Mouse (Mus musculus) layer of hippocampus, postnatal 36 days (tissue): ENCODE data around the gene Nrg4. TPM values are rescaled to one million over a fixed set of nuclear protein-coding genes. Genes with fewer than 3 reads are reported as not detected.
"Not testable (repeated sequence)": the region's sequence is repeated elsewhere in the genome, so short reads cannot be mapped to it uniquely, and the experiment has no call there.

Experiments
- DNase-seq, 2 experiments: peaks; one replicate each; pipeline ENCODE4 v3.0.0; 2022
- total RNA-seq, 2 experiments: library from RNA; stranded (reverse); gene quantifications; 2 replicates each; pipeline ENCODE4 v1.2.3; 2021

Nrg4 gene
- total RNA-seq, 2 experiments from 2014 or later = 1.1 TPM; not detected in 1

DNA sequence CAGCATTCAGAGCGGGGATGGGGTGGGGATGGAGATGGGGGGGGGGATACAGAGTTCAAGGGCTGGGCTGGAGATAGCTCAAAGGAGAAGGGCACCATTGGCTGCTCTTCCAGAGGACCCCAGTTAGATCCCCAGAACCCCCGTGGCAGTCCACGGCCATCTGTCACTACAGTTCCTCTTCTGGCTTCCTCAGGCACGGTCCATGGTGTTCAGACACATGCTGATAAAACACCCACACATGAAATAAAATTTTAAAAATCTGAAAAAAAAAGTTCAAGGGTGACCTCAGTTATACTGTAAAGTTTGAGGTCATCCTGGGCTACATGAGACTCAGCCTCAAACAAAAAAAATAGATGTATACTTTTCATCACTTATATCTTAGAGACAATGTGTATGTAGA lies 78.2 kb downstream of the Nrg4 start:
- DNase-seq = no peak

- no peak for DNase-seq
Observed at GRCm38 (mm10) chr9:55246918-55247317, 79.7 kb downstream of the Nrg4 start.

DNA sequence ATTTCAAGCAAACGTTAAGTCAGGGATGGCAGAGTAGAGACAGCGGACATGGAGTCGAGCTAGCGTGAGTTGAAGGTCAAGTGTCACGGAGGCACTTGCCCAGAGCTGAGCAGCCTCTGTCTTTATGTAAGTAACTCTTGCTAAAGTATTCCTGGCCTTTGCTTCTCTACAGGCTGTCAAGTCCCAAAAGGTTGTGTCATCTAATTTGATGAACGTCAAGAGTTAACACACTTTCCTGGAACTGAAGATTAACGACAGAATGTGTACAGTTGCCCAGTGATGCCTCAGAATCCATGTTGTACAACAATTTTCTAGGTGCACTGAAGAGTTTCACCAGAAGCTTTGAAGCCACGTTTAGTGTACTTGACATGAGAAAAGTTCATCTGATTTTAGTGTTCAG lies 80.2 kb downstream of the Nrg4 start:
- no peak for DNase-seq

GRCm38 (mm10) chr9:55245057-55245750 lies 81.4 kb downstream of the Nrg4 start:
- not testable (repeated sequence) for DNase-seq

- no peak for DNase-seq
Observed at GRCm38 (mm10) chr9:55244079-55244478, 82.6 kb downstream of the Nrg4 start.

DNA sequence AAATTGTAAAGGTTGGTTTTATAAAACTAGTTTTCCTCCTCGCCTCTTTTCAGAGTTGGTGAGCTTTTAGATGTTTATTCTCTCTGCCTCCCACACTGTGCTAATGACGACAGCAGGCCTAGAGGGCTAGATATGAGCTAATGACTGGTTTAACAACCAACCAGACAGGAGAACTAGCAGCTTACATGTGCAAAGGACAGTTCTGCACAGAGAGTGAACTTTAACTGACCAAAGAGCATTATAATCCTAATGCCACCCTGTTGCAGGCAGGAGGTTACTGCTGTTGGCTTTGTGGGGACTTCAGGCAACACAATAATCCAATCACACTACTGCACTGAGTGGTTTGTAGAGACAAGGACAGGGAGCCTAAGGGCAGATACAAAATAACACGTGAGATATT lies 83.4 kb downstream of the Nrg4 start:
- DNase-seq = no peak

DNA sequence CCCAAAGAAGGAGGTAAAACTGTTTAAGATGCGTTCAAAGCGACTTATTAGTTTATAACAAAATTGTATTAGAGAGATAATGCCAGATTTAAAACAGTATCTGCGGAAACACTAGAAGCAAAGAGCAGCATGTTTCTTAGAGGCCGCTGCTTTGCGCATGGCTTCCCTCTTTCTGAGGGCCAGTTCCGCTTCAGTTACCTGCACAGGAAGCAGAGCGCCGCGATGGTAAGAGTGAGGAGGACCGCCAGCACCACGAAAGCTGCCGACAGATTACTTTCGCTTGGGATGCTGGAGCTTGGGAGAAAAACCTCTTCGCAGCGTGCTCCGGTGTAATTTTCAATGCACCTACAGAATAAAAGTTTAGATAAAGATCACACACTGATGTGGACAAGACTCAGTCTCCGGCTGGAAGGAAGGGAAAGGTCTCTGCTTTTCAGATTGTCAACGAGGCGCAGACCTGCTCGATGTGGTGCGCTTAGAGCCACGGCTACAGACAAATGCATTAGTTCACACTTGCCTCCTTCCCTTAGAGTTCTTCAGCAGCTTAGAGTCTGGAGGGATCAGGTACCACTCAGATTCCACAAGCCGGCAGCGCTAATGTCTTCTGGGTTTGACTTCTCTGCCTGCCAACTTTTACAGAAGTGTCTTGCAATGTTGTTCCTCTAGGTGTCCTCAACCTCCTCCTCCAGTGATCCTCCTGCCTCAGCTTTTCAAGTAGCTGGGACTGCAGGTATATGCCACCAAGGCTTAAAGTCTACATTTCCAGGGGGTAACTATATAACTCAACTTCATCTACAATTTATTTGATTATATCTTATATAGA lies 84.6 kb downstream of the Nrg4 start:
- DNase-seq = no peak

DNA sequence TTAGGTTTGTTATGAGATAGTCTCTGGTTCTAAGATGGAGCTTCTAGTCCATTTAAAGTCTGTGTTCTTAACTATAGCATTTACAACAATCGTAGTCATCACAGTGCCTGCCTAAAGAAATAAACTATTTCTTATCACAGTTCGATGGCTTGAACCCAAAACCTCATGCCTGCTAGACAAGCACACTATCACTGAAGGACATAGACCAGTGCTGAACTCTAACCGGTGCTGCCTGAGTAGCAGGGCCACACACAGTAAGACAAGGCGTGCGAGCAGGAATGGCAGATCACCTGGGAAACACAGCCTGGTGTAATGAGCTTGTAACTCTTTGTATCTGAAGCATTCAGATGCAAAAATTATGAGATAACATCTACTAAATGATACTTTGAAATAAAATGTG lies 85.8 kb downstream of the Nrg4 start:
- no peak for DNase-seq

GRCm38 (mm10) chr9:55236235-55237165 lies 90.1 kb downstream of the Nrg4 start:
- no peak for DNase-seq

GRCm38 (mm10) chr9:55233076-55233475 lies 93.6 kb downstream of the Nrg4 start:
- DNase-seq = not testable (repeated sequence)

GRCm38 (mm10) chr9:55232586-55232985 lies 94.1 kb downstream of the Nrg4 start:
- DNase-seq = no peak

GRCm38 (mm10) chr9:55232110-55232509 lies 94.5 kb downstream of the Nrg4 start:
- no peak for DNase-seq

GRCm38 (mm10) chr9:55231544-55231943 lies 95.1 kb downstream of the Nrg4 start:
- DNase-seq = no peak

DNA sequence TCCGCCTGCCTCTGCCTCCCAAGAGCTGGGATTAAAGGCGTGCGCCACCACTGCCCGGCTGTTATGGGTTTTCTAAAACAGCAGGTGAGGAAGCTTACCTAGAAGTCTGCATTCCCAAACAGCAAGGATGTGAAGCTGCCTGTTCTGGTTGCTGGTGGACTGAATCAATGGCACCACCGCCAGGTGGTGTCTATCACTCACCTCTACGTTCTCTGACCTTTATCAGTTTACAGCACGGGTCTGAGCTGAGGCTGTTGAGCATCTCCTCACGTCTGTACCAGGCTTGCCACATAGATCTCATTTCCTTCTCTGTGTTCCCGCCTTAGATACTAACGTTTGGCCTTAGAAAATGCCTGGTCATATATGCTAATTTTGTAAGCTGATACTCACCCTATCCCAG lies 97.6 kb downstream of the Nrg4 start:
- DNase-seq = no peak

DNA sequence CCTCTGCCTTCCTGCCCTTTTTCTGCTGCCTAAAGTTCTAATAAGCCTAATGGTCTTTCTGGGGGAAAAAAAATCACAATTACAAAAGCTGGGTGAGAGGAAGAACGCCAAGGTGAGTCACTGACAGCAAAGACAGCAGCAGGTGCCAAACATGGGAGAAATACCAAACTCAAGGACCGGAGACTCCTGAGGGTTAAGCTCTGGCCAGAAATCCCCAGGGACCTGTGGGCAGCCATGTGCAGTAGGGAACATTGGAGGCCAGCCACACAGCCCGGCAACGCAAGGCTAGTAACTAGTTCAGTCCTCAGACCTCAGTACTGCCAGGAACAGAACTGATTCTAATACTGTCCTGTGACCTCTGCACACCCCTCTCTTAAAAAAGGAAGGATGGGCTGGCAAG lies 98.5 kb downstream of the Nrg4 start:
- no peak for DNase-seq

GRCm38 (mm10) chr9:55226251-55226650 lies 100.4 kb downstream of the Nrg4 start:
- peak; percentile 12 to 16 for DNase-seq

DNA sequence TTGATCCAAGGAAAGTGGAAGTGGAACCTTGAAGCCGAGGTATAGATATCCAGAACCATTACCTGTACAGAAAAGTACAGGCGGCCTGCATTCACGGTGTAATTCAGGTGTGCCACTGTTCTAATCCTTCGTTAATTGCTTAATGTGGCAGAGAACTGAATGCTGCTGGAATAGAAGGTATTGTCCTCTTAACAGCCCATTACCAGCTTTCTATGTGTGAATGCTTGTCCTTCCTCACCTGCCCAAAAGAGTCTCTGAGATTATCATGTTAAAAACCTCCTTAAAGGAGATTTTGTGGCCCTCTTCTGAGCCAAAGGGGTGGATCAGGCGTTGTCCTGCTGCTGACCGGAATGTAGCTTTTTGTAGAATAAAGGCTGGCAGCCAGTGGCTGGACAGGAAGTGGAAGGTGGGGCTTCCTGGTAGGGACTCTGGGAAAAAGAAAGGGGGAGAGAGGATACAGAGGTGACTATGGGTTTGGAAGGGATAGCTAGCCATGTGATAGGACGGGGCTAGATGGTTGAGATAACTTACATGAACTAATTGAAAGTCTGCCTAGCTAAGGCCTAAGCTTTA lies 101.4 kb downstream of the Nrg4 start:
- DNase-seq = no peak

DNA sequence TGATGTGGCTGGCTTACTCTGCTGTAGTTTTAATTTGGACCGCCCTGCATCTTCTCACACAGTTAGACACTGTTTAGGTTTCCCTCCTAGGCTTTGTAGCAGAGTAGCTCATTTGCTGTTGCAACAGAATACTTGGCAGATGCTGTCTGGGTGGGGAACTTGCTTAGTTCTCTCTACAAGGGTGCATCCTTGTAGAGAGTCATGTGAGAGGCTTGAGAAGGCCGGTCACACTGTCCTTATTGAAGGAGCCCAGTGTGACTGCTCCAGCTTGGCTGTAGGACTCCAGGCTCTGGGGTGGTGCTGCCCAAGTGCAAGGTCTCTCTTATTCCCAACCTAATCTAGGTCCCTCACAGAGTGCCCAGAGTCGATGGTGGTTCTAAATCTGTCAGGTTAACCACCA lies 109.3 kb downstream of the Nrg4 start:
- no peak for DNase-seq

DNA sequence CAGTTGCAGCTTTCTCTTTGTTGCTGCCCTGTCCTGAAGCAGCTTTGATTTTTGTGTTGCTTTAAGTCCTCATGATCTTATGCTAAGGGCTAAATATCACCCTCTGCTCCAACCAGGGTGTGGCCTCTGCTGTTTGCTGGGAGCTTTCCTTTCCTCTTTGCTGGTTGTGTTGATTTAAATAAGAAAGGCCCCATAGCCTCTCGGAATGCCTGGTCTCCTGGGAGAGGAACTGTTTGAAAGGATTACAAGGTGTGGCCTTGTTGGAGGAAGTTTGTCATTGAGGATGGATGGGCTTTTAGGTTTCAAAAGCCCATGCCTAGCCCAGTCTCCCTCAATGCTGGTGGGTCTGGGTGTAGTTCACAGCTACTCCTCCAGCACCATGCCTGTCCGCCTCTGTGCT lies 110.6 kb downstream of the Nrg4 start:
- DNase-seq = no peak

DNA sequence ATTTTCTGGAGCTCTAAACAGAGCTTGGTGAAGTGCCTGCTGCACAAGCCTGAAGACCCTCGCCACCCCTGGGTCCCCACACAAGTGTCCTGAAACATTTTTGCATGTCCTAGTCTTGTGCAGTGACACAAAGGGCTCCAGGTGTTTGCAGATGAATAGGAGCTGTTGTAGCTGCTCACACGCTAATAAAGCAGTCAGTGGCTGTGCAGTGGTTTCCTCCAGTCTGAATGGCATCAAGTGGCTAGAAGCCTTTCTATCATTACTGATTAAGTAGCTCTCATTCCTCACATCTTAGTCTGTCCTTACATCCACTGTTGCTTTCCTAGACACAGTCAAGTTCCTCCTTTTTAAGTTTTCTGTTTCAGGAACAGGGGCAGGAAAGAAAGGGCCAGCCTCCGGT lies 111.0 kb downstream of the Nrg4 start:
- no peak for DNase-seq

- DNase-seq = no peak
Observed at GRCm38 (mm10) chr9:55215056-55215455, 111.6 kb downstream of the Nrg4 start.

DNA sequence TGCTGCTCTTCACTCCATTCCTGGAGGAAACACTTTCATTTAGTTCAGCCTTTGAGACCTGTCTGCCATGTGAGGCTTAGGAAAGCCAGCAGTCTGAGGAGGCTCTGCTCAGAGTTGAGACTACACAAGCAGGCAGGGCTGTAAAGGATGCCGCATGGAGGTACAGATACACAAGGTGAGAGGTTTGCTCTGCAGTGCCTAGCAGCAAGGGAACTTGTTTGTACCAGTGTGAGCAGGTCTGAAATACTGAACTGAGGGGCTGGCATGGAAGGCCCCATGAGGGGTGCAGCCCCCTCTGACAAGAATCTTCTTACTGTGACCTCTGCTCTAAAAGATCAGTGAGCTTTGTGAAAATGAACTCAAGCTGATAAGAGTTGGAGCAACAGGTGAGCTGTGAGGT lies 113.2 kb downstream of the Nrg4 start:
- no peak for DNase-seq

DNA sequence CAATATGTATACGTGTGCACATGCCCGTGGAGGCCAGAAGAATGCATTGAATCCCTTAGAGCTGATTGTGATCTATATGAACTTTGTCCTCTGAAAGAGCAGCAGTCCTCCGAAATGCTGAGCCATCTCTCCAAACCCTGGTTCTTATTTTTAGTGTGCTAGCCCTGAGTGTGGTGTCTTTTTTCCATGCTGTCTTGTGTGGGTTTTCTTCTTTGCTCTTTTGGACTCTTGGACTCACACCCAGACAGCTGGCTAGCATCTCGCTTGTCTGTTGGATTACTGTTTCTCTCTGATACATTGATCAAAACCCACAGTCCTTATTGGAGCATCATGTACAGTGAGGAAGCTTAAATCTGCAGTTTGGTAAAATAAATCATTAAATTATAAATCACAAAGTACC lies 115.0 kb downstream of the Nrg4 start:
- DNase-seq = no peak
